Mouse (Mus musculus) right cerebral cortex, postnatal 36 days (tissue): ENCODE measurements around the gene Glud1.

Experiments used
- DNase-seq, 2 experiments: peaks; one replicate each; pipeline ENCODE4 v3.0.0; 2022; ENCODE audit warnings: low spot score in 2 of 2, mixed read lengths in 1 of 2

Gene Glud1

DNA sequence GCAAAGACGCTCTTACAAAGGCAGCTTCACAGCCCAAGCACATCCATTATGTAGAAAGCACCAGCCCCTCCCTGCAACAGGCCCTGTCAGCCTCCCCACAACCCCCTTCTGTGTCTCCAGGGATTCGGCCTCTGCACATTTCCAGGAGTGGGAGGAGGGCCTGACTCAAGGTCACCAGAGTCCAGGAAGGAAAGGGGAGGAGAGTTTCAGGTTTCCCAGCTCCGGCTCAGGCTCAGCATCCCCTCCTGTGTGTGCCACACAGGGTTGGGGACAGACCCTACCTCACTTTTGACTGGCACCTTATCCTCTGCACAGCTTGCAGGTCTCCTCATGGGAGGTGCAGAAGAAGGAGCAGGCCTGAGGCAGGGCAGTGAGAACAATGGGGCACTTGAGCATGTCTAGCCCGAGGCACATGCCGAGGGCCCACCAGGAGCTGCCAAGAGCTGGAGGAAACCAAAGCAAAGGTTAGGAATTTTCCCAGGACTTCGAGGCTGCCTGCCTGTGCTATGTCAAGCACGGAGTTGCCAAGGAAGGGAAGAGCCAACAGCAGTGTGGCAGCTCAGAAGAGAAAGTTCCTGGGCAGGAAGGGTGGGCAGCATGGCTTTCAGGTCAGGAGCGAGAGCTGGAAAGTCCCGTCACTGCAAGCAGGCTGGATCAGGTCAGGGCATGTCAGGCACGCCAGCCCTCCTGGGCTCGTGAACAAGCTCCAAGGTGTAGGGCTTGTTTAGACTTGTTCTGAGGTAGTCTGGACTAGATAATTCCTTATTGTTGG lies 68.2 kb downstream of the Glud1 start:
- no peak for DNase-seq

DNA sequence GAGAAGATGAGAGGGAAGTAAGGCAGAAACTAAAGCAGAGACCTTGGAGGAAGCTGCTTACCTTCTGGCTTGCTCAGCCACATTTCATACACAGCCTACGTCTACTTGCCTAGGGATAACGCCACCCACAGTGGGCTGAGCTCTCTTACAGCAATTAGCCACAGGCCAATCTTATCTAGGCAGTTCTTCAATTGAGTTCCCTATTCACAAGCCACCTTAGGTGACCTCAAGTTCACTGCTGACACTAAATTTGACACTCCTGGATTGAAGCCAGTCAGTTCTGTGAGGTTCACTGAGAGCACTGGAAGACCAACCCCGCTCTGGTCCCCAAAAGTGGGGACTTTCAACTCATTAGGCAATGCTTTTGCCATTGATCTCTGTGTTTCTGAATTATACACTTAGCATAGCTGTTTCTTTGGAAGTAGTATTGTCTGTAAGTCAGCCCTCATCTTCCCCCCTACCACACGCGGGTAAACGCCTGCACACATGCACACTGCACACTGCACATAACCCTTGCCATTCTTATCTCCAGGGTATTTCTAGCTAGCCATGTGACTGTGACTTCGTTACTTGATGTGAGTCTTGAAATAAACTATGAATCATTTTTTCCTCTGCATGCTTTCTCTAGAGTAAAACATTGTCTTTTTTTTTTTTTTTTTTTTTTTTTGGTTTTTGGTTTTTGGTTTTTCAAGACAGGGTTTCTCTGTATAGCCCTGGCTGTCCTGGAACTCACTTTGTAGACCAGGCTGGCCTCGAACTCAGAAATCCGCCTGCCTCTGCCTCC lies 72.6 kb downstream of the Glud1 start:
- DNase-seq: no peak

DNA sequence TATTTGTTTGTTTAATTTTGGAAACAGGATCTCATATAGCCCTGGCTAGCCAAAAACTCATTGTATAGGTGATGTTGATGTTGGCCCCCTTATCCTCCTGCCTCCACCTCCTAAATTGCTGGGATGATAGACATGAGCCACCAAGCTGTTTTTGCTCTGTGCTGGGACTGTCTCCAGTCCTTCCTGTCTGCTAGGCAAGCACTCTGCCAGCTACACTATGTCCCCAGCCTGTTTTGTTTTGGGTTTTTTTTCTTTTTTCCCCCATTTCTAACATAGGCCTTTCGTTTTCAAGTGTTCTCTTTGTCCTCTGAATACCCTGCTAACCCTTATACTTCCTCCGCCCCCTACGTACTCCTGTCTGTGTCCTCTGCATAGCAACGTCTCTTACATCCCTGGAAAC lies 82.8 kb downstream of the Glud1 start:
- no peak for DNase-seq
